Mouse (Mus musculus): Measurements from ENCODE around the gene Rint1. TPM values are rescaled to one million over a fixed set of nuclear protein-coding genes. Genes with fewer than 3 reads are reported as not detected.

The Rint1 gene
- polyA plus RNA-seq (2017; shearing (Covaris generic)) = 26.8 TPM

GRCm38 (mm10) chr5:23787536-23788389, at the start of gene Rint1:
Rint1 (plus strand) TSS chr5:23787711.

GRCm38 (mm10) chr5:23782931-23783877, 4.3 kb upstream of the Rint1 start, which contains the start of gene Pus7:
Pus7 (minus strand) TSS chr5:23783711.

GRCm38 (mm10) chr5:23843674-23844530, 56.4 kb downstream of the Rint1 start, which contains the start of gene Tomm7:
Tomm7 (minus strand) TSS chr5:23844161.

Other genes starting within 250 kb of the Rint1 start
- gene Srpk2, start 103.1 kb upstream of the Rint1 start, polyA plus RNA-seq (2017; shearing (Covaris generic)) = 63.8 TPM
- 26.9 TPM for gene Pus7, start 4.0 kb upstream of the Rint1 start, polyA plus RNA-seq (2017; shearing (Covaris generic))
- 69.2 TPM for gene Tomm7, start 56.5 kb downstream of the Rint1 start, polyA plus RNA-seq (2017; shearing (Covaris generic))
- gene Fam126a, start 243.0 kb downstream of the Rint1 start, polyA plus RNA-seq (2017; shearing (Covaris generic)) = 15.9 TPM